ENCODE assay signal across 8 mouse cellular contexts in the genomic region with DNA sequence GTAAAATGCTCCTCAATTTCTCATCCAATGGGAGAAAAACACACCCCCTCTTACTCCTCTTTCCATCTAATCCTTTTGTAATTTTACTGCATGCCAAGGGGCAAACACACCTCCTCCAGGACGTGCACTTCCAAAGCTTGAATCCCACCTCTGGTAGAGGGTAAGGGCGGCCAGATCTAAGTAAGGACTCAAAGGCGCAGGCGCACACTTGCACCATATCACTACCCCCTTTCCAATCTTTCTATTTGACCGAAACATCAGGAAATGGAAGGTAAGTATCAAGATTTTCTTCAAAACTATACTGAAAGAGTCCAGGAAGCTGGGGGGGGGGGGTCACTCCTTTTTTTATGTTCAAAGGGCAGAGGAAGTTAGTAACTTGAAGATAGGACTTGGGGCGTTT. TPM values are rescaled to one million over a fixed set of nuclear protein-coding genes. Genes with fewer than 3 reads are reported as not detected.
DNase-seq lines count a peak whose midpoint lies in the region; ATAC-seq and TF ChIP-seq lines count a peak whose summit lies in the region.

A gene (plus strand): TSS at position 109 of the 400 bp plus-strand sequence.

- H3K9ac ChIP-seq in neural tube, embryonic 11.5 days (ENCODE audit: low read length), result peak within 1 kb of the TSS; percentile 59
- no peak within 1 kb of the TSS for H3K9ac ChIP-seq in limb, embryonic 14.5 days (ENCODE audit: low read depth, low read length, severe bottlenecking)
- no peak within 1 kb of the TSS for H3K9ac ChIP-seq in stomach, embryonic 14.5 days (replicated peaks; ENCODE audit: low read depth, low read length)

- ATAC-seq in neural tube, embryonic 11.5 days (ENCODE audit: insufficient read depth, low FRiP score, low TSS enrichment), result no peak
- ATAC-seq in limb, embryonic 14.5 days (ENCODE audit: low FRiP score, low read depth), result no peak
- ATAC-seq in stomach, embryonic 14.5 days (ENCODE audit: insufficient number of reproducible peaks, insufficient read depth, low FRiP score, low read depth), result no peak

- H3K4me3 ChIP-seq in cerebellum, adult 2 months (replicated peaks; ENCODE audit: insufficient read depth, low read depth, low read length), result peak within 1 kb of the TSS; percentile 31
- peak within 1 kb of the TSS; percentile 48 for H3K4me3 ChIP-seq in neural tube, embryonic 11.5 days (ENCODE audit: low read depth, low read length)
- peak within 1 kb of the TSS; percentile 42 for H3K4me3 ChIP-seq in limb, embryonic 14.5 days (replicated peaks; ENCODE audit: low read length)
- H3K4me3 ChIP-seq in stomach, embryonic 14.5 days (ENCODE audit: low read depth, low read length), result peak within 1 kb of the TSS; percentile 35

- H3K27me3 ChIP-seq in cerebellum, adult 2 months (ENCODE audit: control insufficient read depth, insufficient read depth, low read length), result peaks cover 11% of the 10 kb centered on the region; the same call in 1 of the 2 replicates
- H3K27me3 ChIP-seq in neural tube, embryonic 11.5 days (ENCODE audit: control insufficient read depth, insufficient read depth, low read length), result peaks cover 85% of the 10 kb centered on the region
- H3K27me3 ChIP-seq in limb, embryonic 14.5 days (ENCODE audit: control insufficient read depth, insufficient read depth, low read length), result peaks cover 91% of the 10 kb centered on the region
- peaks cover 64% of the 10 kb centered on the region for H3K27me3 ChIP-seq in stomach, embryonic 14.5 days (ENCODE audit: control insufficient read depth, insufficient read depth, low read length)

- no peak for TF ChIP-seq CTCF in cerebellum, adult 2 months (IDR thresholded peaks at IDR 0.05; ENCODE audit: borderline replicate concordance, insufficient read depth, low read depth, low read length)

- H3K36me3 ChIP-seq in neural tube, embryonic 11.5 days (ENCODE audit: control insufficient read depth, insufficient read depth, low read length), result no peaks in the 10 kb centered on the region
- H3K36me3 ChIP-seq in limb, embryonic 14.5 days (ENCODE audit: control insufficient read depth, insufficient read depth, low read length), result no peaks in the 10 kb centered on the region
- no peaks in the 10 kb centered on the region for H3K36me3 ChIP-seq in stomach, embryonic 14.5 days (ENCODE audit: control insufficient read depth, insufficient read depth, low read length)

- no peak within 1 kb of the TSS for H3K27ac ChIP-seq in cerebellum, adult 2 months (ENCODE audit: insufficient read depth, low read length)
- peak within 1 kb of the TSS; percentile 44; the same call in 1 of the 2 replicates for H3K27ac ChIP-seq in neural tube, embryonic 11.5 days (ENCODE audit: low read depth, low read length)
- no peak within 1 kb of the TSS for H3K27ac ChIP-seq in limb, embryonic 14.5 days (replicated peaks; ENCODE audit: low read depth, low read length)
- no peak within 1 kb of the TSS for H3K27ac ChIP-seq in stomach, embryonic 14.5 days (ENCODE audit: low read length)

- no peaks in the 10 kb centered on the region for H3K9me3 ChIP-seq in neural tube, embryonic 11.5 days (ENCODE audit: control insufficient read depth, low read length)
- H3K9me3 ChIP-seq in limb, embryonic 14.5 days (ENCODE audit: control insufficient read depth, low read length), result no peaks in the 10 kb centered on the region
- H3K9me3 ChIP-seq in stomach, embryonic 14.5 days (ENCODE audit: control insufficient read depth, low read depth, low read length), result no peaks in the 10 kb centered on the region

- TF ChIP-seq POLR2A in cerebellum, adult 2 months (IDR thresholded peaks at IDR 0.05; ENCODE audit: borderline replicate concordance, insufficient read depth, low read length), result no peak
- TF ChIP-seq POLR2A in limb, embryonic 14.5 days (IDR thresholded peaks at IDR 0.05; ENCODE audit: borderline replicate concordance, extremely low read depth, insufficient read depth, insufficient read length), result no peak

- no peak for DNase-seq in cerebellum, adult 2 months
- DNase-seq in cerebellum, postnatal 4 days (ENCODE audit: low spot score in 2 of 2), result no peak
- no peak for DNase-seq in neural tube, embryonic 11.5 days (ENCODE audit: low spot score)
- no peak for DNase-seq in neural tube, embryonic 10.5 days (ENCODE audit: extremely low spot score, low spot score)
- no peak for DNase-seq in limb, embryonic 14.5 days (ENCODE audit: low spot score)
- DNase-seq in gastrocnemius, adult 8-10 months (ENCODE audit: low spot score in 2 of 2), result no peak
- DNase-seq in spleen, adult 18-20 months, result no peak

- WGBS in cerebellum, adult 2 months, result 5% methylated on average over 6 of the region's 6 CpGs
- WGBS in neural tube, embryonic 11.5 days, result 1% methylated on average over 6 of the region's 6 CpGs
- under 1% methylated on average over 6 of the region's 6 CpGs for WGBS in limb, embryonic 14.5 days
- 4% methylated on average over 6 of the region's 6 CpGs for WGBS in stomach, embryonic 14.5 days

- H3K4me2 ChIP-seq in neural tube, embryonic 11.5 days (ENCODE audit: low read depth), result peak within 1 kb of the TSS; percentile 75
- peak within 1 kb of the TSS; percentile 61 for H3K4me2 ChIP-seq in limb, embryonic 14.5 days (replicated peaks; ENCODE audit: low read depth, low read length, severe bottlenecking)
- H3K4me2 ChIP-seq in stomach, embryonic 14.5 days (replicated peaks; ENCODE audit: low read depth, low read length), result peak within 1 kb of the TSS; percentile 64

- no peaks in the 10 kb centered on the region for H3K4me1 ChIP-seq in cerebellum, adult 2 months (ENCODE audit: control insufficient read depth, insufficient read depth, low read length)
- peaks cover 8% of the 10 kb centered on the region; the same call in 1 of the 2 replicates for H3K4me1 ChIP-seq in neural tube, embryonic 11.5 days (ENCODE audit: control insufficient read depth, insufficient read depth, low read length)
- H3K4me1 ChIP-seq in limb, embryonic 14.5 days (ENCODE audit: control insufficient read depth, insufficient read depth, low read length), result peaks cover 5% of the 10 kb centered on the region
- 0 out of 2 replicates have a peak, but pooled peaks cover 6% of the 10 kb centered on the region for H3K4me1 ChIP-seq in stomach, embryonic 14.5 days (ENCODE audit: control insufficient read depth, insufficient read depth, low read length)

RNA-seq across cellular contexts. Expression of the gene that starts here (rescaled TPM):
- polyA plus RNA-seq in cerebellum, adult 2 months (2012; rRNA removed), result 0.08 and 0.13 TPM in 2 replicates
- 9.4 and 9.8 TPM in 2 replicates for polyA plus RNA-seq in neural tube, embryonic 11.5 days (2014; fragmentation: Nextera tagmentation; extraction: Ambion mirVana)
- 1.7 and 2.0 TPM in 2 replicates for polyA plus RNA-seq in limb, embryonic 14.5 days (2012; rRNA removed)
- polyA plus RNA-seq in limb, embryonic 14.5 days (2014; fragmentation: Nextera tagmentation; extraction: Ambion mirVana), result 3.8 and 4.1 TPM in 2 replicates
- not detected in 2 replicates for polyA plus RNA-seq in stomach, embryonic 14.5 days (2014; fragmentation: Nextera tagmentation; extraction: Ambion mirVana)
- not detected for total RNA-seq in gastrocnemius, adult 8-10 months (2022)
